Mouse (Mus musculus) kidney, embryonic 16.5 days (tissue): Measurements from ENCODE around the gene Fam173a. TPM values are rescaled to one million over a fixed set of nuclear protein-coding genes. Genes with fewer than 3 reads are reported as not detected.

Source experiments
- ATAC-seq: fragments of 200-750 bp; cut with Nextera tagmentation; 2 replicates; pipeline ENCODE4 v1.8.0; 2017; ENCODE audit warnings: moderate TSS enrichment; ENCODE audit not compliant: low FRiP score, low TSS enrichment
- H3K27ac ChIP-seq: fragments of 300-500 bp; sonication (generic); 2 replicates; pipeline ENCODE4 v1.5.1; 2014; ENCODE audit warnings: low read length
- H3K27me3 ChIP-seq: fragments of 300-500 bp; sonication (generic); 2 replicates; pipeline ENCODE4 v1.6.1; 2014; ENCODE audit warnings: low read length, control low read depth, mixed read lengths; ENCODE audit not compliant: insufficient read depth
- H3K36me3 ChIP-seq: fragments of 300-500 bp; sonication (generic); 2 replicates; pipeline ENCODE4 v1.6.1; 2014; ENCODE audit warnings: low read length, control low read depth, mixed read lengths; ENCODE audit not compliant: insufficient read depth
- H3K4me1 ChIP-seq: fragments of 300-500 bp; sonication (generic); 2 replicates; pipeline ENCODE4 v1.6.1; 2014; ENCODE audit warnings: low read length, control low read depth, mixed read lengths; ENCODE audit not compliant: insufficient read depth
- H3K4me2 ChIP-seq: fragments of 300-500 bp; sonication (generic); replicated peaks from 2 replicates; pipeline ENCODE4 v1.6.1; 2014; ENCODE audit warnings: low read depth, low read length
- H3K4me3 ChIP-seq: fragments of 300-500 bp; sonication (generic); 2 replicates; pipeline ENCODE4 v1.5.1; 2014; ENCODE audit warnings: mild to moderate bottlenecking, low read length
- H3K9ac ChIP-seq: fragments of 300-500 bp; sonication (generic); replicated peaks from 2 replicates; pipeline ENCODE4 v1.6.1; 2014; ENCODE audit warnings: low read length
- H3K9me3 ChIP-seq: fragments of 300-500 bp; sonication (generic); 2 replicates; pipeline ENCODE4 v1.6.1; 2016; ENCODE audit warnings: low read length, control low read depth
- WGBS: fragments of 180-500 bp; shearing (Covaris S2); extraction: QIAGEN DNeasy Blood & Tissue Kit; methylation state at CpG from one replicate; pipeline ENCODE4 v1.1.7; 2014; 5-methylcytosine and 5-hydroxymethylcytosine counted together
- polyA plus RNA-seq: library from polyadenylated mRNA; unstranded; fragments of >200 nt; fragmentation: Nextera tagmentation; extraction: Ambion mirVana; gene quantifications from 2 replicates; pipeline ENCODE4 v1.2.1, GENCODE M21; 2015

Fam173a gene
- polyA plus RNA-seq, 1 experiment from 2014 or later: 109 TPM

DNA sequence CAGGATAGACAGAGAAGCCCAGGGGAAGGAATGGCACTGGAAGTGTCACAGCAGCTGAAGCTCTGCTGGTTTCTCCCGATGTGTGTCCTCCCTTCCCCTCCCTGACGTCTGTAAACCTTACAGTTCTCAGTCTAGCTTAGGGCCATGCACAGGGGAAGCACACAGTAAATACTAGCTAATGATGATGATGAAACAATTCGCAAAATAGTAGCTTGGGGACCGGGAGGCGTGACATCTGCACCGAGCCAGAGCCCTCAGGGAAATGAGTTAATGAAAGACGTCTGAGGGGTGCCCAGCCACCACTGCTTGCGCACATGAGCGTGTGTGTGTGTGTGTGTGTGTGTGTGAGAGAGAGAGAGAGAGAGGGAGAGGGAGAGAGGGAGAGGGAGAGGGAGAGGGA, 23.4 kb downstream of the Fam173a start:
- no peaks in the 10 kb centered on the region for H3K9me3 ChIP-seq
- H3K36me3 ChIP-seq: no peaks in the 10 kb centered on the region
- no peak for ATAC-seq
- peaks cover 12% of the 10 kb centered on the region; the same call in 1 of the 2 replicates for H3K27me3 ChIP-seq
- no peak overlapping the region for H3K4me3 ChIP-seq
- 48% methylated on average over 9 of the region's 9 CpGs for WGBS
- H3K4me2 ChIP-seq: no peak overlapping the region
- peaks cover 4% of the 10 kb centered on the region for H3K4me1 ChIP-seq
- H3K9ac ChIP-seq: no peak overlapping the region
- no peak overlapping the region for H3K27ac ChIP-seq

DNA sequence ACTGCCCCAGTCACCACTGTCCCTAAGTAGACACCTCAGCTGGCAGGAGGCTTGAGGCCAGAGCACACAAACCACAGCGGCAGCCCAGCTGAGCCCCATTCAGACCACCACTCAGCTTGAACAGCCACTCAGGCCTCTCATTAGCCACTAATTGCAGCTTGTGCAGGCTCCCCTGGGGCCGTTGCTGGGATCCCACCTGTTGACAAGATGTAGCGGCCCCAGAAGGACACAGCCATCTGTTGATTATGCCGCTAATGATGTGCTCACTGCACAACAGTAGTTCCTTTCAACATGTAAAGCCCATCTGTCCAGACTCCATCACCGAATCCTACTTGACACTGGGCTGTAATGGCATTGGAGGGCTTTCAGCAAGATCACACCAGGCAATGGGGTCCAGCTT, 26.8 kb downstream of the Fam173a start:
- 54% methylated on average over 5 of the region's 5 CpGs for WGBS
- no peaks in the 10 kb centered on the region for H3K4me1 ChIP-seq
- H3K27ac ChIP-seq: no peak overlapping the region
- ATAC-seq: no peak
- no peaks in the 10 kb centered on the region for H3K36me3 ChIP-seq
- H3K4me2 ChIP-seq: no peak overlapping the region
- H3K4me3 ChIP-seq: no peak overlapping the region
- peaks cover 12% of the 10 kb centered on the region; the same call in 1 of the 2 replicates for H3K27me3 ChIP-seq
- H3K9ac ChIP-seq: no peak overlapping the region
- no peaks in the 10 kb centered on the region for H3K9me3 ChIP-seq

DNA sequence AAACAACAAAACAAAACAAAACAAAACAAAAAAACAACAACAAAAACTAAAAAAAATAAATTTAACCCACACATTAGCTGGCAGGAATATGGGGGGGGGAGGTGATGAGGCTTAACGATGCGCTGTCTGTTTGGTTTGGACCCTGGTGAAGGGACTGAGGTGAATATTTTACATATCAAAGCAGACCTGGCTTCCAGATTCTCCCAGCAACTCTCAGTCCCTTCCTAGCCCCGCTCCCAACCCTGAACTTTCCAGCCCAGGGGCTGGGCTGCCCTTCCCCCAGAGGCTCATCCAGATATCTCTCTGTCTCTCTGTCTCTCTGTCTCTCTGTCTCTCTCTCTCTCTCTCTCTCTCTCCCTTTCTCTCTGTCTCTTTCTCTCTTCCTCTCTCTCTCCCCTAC, 30.1 kb downstream of the Fam173a start:
- no peak overlapping the region for H3K4me2 ChIP-seq
- 0 out of 2 replicates have a peak, but pooled peaks cover 2% of the 10 kb centered on the region for H3K27me3 ChIP-seq
- no peak overlapping the region for H3K27ac ChIP-seq
- ATAC-seq: no peak
- no peak overlapping the region for H3K9ac ChIP-seq
- WGBS: 31% methylated on average over 3 of the region's 3 CpGs
- H3K9me3 ChIP-seq: no peaks in the 10 kb centered on the region
- H3K4me1 ChIP-seq: no peaks in the 10 kb centered on the region
- H3K4me3 ChIP-seq: no peak overlapping the region
- H3K36me3 ChIP-seq: no peaks in the 10 kb centered on the region

DNA sequence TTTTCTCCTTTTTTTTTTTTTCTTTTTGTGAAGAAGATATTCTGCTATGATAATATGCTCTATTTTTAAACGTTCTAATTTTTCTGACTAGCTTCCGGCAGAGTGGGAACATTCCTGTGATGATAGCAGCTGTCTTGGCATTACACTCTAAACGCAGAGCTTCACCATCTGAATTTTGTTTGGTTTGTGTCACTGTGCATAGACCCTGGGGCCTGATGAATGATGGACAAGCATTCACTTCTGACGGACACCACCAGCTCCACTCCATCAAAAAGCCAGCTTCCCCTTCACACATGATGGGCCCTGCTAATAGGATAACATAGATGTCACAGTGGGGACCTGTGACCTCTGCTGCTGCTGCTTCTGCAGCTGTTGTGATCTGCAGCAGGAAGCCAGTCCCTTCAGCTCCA, 31.1 kb downstream of the Fam173a start:
- H3K9ac ChIP-seq: no peak overlapping the region
- H3K4me2 ChIP-seq: no peak overlapping the region
- H3K27me3 ChIP-seq: no peaks in the 10 kb centered on the region
- no peaks in the 10 kb centered on the region for H3K36me3 ChIP-seq
- no peak overlapping the region for H3K4me3 ChIP-seq
- H3K27ac ChIP-seq: no peak overlapping the region
- no peaks in the 10 kb centered on the region for H3K9me3 ChIP-seq
- 55% methylated on average over 4 of the region's 4 CpGs for WGBS
- ATAC-seq: no peak
- H3K4me1 ChIP-seq: no peaks in the 10 kb centered on the region

DNA sequence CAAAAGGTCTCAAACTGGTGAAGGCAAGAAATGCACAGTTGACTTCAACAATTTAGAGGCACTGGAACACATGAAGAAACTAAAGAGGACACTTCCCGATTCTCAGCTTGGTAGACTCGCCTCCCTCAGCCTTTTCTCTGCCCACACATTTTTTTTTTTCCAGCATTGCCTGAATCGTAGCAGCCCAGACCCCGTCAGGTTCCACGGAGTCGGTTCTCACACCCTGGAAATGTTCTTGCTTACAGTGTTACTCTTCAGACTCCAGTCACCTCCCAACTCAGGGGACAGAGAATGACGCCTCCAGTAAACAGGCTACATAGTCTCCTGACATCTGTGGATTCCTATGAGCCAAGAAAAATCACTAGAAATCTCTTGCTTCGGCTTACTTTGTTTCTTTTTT, 32.6 kb downstream of the Fam173a start:
- no peaks in the 10 kb centered on the region for H3K27me3 ChIP-seq
- no peaks in the 10 kb centered on the region for H3K36me3 ChIP-seq
- no peaks in the 10 kb centered on the region for H3K4me1 ChIP-seq
- 74% methylated on average over 8 of the region's 8 CpGs for WGBS
- H3K4me2 ChIP-seq: no peak overlapping the region
- no peak for ATAC-seq
- H3K9ac ChIP-seq: no peak overlapping the region
- H3K9me3 ChIP-seq: no peaks in the 10 kb centered on the region
- H3K27ac ChIP-seq: no peak overlapping the region
- H3K4me3 ChIP-seq: no peak overlapping the region

DNA sequence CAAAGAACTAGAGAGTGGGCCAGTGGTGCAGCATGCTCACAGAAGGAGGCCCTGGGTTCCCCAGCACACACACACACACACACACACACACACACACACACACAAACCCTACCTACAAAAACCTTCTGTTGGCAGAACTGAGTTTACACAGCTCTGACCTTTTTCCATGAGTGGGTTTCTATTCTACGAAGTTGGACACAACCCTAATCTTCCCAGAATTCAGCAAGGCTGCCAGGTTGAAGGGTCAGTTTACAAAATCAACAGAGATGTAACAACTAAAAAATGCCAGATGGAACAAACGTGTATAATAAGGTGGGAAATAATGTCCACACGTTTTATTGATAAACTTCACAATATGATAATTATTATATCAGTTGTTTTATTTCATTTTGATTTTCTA, 35.0 kb downstream of the Fam173a start:
- Histone ChIP-seq H3K9ac (no peak overlapping the region), H3K36me3 (no peaks in the 10 kb centered on the region), H3K27me3 (no peaks in the 10 kb centered on the region), H3K27ac (no peak overlapping the region), H3K9me3 (no peaks in the 10 kb centered on the region), H3K4me3 (no peak overlapping the region), H3K4me2 (no peak overlapping the region), H3K4me1 (no peaks in the 10 kb centered on the region)
- 53% methylated on average over 3 of the region's 3 CpGs for WGBS
- no peak for ATAC-seq

DNA sequence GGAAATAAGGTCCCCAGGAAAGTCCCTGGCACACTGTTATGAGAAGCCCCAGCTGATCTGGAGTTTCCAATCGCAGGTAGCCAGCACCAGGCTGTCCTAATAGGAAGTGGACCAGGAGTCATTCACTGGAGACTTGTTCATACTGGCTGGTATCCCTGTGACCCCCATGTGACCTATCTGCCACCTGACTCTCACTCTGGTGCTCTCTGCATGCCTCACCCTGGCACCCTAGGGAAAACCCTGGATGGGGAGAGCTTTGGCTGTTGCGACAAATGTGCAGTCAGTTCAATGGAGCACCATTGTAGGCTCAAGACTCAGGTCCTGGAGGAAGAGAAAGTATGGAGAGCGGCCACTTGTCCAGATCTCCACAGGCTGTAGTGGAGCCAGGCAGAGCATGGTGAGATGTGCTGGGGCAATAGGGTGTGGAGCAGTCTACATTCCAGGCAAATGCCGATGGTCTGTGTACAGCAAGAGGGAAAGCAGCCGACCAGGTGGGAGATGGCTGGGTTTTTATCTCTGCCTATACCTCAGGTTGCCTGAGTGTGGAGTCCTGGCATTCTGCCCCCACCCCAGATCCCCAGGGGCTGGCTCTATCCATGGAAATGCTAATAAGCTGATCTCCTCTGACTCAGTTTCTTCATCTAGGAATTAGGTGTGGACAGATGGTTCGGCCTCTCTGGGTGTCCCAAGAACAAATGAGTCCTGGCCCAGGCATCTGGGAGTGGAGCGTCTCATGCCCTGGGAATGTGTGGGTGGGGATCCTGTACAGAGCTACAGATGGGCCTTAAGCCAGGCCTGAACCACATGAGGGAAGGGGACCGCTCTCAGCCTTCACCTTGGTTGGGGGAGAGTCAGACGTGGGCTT, 36.1 kb downstream of the Fam173a start:
- Histone ChIP-seq H3K27me3 (no peaks in the 10 kb centered on the region), H3K4me2 (no peak overlapping the region), H3K9me3 (no peaks in the 10 kb centered on the region), H3K9ac (no peak overlapping the region), H3K36me3 (no peaks in the 10 kb centered on the region), H3K27ac (no peak overlapping the region), H3K4me3 (no peak overlapping the region), H3K4me1 (no peaks in the 10 kb centered on the region)
- WGBS: 74% methylated on average over 9 of the region's 9 CpGs
- 0 out of 2 replicates have a peak, but pooled peaks have one; percentile 36 for ATAC-seq

DNA sequence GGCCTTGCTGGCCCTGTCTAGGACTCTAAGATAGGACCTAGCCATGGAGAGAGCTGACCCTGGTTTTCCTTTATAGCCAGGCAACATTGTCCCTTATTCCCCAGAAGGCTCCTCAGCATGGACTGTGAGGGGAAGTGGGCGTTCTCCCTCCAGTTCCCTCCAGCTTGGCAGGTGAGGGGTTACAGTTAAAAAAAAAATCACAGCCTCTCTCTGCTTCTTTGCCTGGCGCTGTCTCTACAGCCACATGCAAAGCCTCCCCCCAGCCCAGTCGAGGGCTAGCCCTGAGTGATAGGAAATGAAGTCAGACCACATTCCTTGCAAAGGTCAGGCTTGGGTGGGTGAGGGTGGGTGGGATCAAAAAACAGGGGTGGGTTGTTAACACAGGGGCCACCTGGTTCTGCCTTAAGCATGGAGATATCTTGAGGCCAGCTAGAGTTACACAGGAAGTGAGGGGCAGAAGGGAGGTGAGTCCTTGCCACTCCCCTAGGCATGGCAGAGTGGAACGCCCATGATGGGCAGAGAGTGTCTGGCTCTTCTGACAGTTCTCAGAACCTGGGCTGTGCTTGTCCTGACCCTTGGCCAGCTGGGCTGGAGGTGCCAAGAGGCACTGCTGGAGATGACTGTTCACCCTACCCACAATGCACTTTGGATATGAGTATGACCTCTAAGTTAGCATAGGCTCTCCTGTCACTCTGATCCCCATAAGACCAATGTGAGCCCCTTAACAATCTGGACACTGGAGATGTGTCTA, 36.9 kb downstream of the Fam173a start:
- H3K27ac ChIP-seq: no peak overlapping the region
- peak; percentile 64; the same call in 1 of the 2 replicates for ATAC-seq
- 19% methylated on average over 4 of the region's 4 CpGs for WGBS

DNA sequence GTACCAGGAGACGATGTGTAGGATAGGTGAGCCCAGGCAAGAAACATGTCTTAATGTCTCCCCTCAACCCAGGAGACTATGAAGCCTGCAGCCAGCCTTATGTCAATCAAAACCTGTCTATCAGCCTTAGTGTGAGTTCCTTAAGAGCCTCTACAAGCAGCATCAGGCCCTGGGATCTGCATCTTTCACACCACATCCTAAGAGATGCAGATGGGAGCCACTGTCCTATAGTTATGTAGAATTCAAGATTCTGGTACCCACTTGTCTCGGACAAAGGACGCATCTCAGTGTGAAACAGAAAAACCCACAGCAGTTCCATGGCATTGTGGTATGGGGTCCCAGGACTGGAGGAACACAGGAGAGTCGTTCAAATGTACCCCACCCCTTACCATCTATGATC, 37.6 kb downstream of the Fam173a start:
- H3K4me1 ChIP-seq: no peaks in the 10 kb centered on the region
- 82% methylated on average over 4 of the region's 4 CpGs for WGBS
- no peak overlapping the region for H3K27ac ChIP-seq
- no peaks in the 10 kb centered on the region for H3K27me3 ChIP-seq
- no peak overlapping the region for H3K9ac ChIP-seq
- no peaks in the 10 kb centered on the region for H3K9me3 ChIP-seq
- no peaks in the 10 kb centered on the region for H3K36me3 ChIP-seq
- H3K4me3 ChIP-seq: no peak overlapping the region
- no peak overlapping the region for H3K4me2 ChIP-seq
- ATAC-seq: no peak

More for the DNA sequence above, 36.9 kb downstream of the Fam173a start:
- no peaks in the 10 kb centered on the region for H3K36me3 ChIP-seq
- no peak overlapping the region for H3K9ac ChIP-seq
- H3K4me1 ChIP-seq: no peaks in the 10 kb centered on the region
- H3K9me3 ChIP-seq: no peaks in the 10 kb centered on the region
- no peak overlapping the region for H3K4me3 ChIP-seq
- no peaks in the 10 kb centered on the region for H3K27me3 ChIP-seq
- H3K4me2 ChIP-seq: no peak overlapping the region

DNA sequence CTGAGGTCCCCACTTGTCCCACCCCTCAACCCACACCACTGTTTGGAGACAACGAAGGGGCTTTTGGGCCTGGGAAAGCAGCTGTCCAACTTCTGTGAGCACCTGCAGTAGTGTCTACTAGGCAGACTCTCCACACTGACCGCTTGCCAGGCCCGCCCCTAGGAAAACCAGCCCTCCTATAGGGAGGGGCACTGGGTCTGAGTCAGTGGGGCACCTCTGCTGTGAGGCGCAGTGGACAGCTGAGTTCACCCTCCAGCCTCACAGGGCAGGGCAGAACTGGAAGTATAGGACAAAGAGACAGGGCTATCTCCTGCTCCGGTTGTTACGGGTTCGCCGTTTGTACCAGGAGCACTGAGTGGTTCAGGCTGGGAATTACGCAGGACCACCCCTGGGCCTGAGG, 38.5 kb downstream of the Fam173a start, which contains the start of gene Msln:
TSS of gene Msln (minus strand) at position 138 of the 400 bp plus-strand sequence.
- Histone ChIP-seq H3K27ac (no peak within 1 kb of the TSS), H3K9me3 (no peaks in the 10 kb centered on the region), H3K36me3 (no peaks in the 10 kb centered on the region), H3K4me3 (no peak within 1 kb of the TSS), H3K4me1 (no peaks in the 10 kb centered on the region), H3K27me3 (no peaks in the 10 kb centered on the region), H3K9ac (no peak within 1 kb of the TSS), H3K4me2 (no peak within 1 kb of the TSS)
- WGBS: 87% methylated on average over 9 of the region's 9 CpGs
- ATAC-seq: no peak
